9 mouse cellular contexts compared by ENCODE assay signal in genomic region chr6:64683974-64684373, GRCm38 (mm10). TPM values are rescaled to one million over a fixed set of nuclear protein-coding genes. Genes with fewer than 3 reads are reported as not detected.
A peak's percentile ranks its signal among the peaks of the same experiment; 100 is the strongest.
DNase-seq lines count a peak whose midpoint lies in the region; ATAC-seq lines count a peak whose summit lies in the region.
"Had no signal": no experiment of that assay in that cellular context is flagged by ENCODE, and none has a peak within 500 bp of the region (broad histone marks: within the 10 kb centered on the region; RNA-seq: fewer than 3 reads in every experiment).

No protein-coding gene starts in this region.

- no peak overlapping the region for H3K4me3 ChIP-seq in hindbrain, embryonic 10.5 days
- H3K4me3 ChIP-seq: heart, embryonic 13.5 days had no signal

- H3K4me1 ChIP-seq in hindbrain, embryonic 10.5 days (replicated peaks): peaks cover 13% of the 10 kb centered on the region

- DNase-seq in cerebellum, adult 18-20 months: peak; percentile 28 to 31
- peak; percentile 50 for DNase-seq in A20 (ENCODE audit: low read depth, low spot score)
- DNase-seq in cerebellum, postnatal 25 days: peak; percentile 40 to 69
- peak; percentile 65 for DNase-seq in hindbrain, embryonic 10.5 days (ENCODE audit: low spot score)
- DNase-seq in left cerebral cortex, postnatal 36 days (ENCODE audit: low spot score in 2 of 2): peak; percentile 24 to 34
- peak; percentile 52 for DNase-seq in neural tube, embryonic 10.5 days (ENCODE audit: extremely low spot score, low spot score)
- DNase-seq in spleen, postnatal 36 days (ENCODE audit: low spot score in 2 of 2): no peak

- ATAC-seq in cerebellum, adult (ENCODE audit: insufficient number of reproducible peaks, low FRiP score, low TSS enrichment): no peak

- no peaks in the 10 kb centered on the region for H3K36me3 ChIP-seq in hindbrain, embryonic 10.5 days
- H3K36me3 ChIP-seq: heart, embryonic 13.5 days had no signal

- no peaks in the 10 kb centered on the region for H3K9me3 ChIP-seq in hindbrain, embryonic 10.5 days
- H3K9me3 ChIP-seq: heart, embryonic 13.5 days had no signal

- intact Hi-C loops in left cerebral cortex, postnatal 36 days (cut with DNase I): loop anchor here (2.0 kb wide), 1 partner anchor 305 kb away; no protein-coding TSS in a partner anchor

- H3K27ac ChIP-seq in hindbrain, embryonic 10.5 days: no peak overlapping the region
- H3K27ac ChIP-seq: heart, embryonic 13.5 days had no signal

- H3K27me3 ChIP-seq in hindbrain, embryonic 10.5 days (ENCODE audit: insufficient read depth, poor library complexity, severe bottlenecking): peaks cover 35% of the 10 kb centered on the region

- 34% methylated on average over 9 of the region's 9 CpGs for WGBS in hindbrain, embryonic 10.5 days

RNA-seq across cellular contexts. Expression of gene Atoh1, which starts 45.0 kb away (rescaled TPM):
- polyA plus RNA-seq in hindbrain, embryonic 10.5 days (2016; fragmentation: Nextera tagmentation; extraction: Ambion mirVana): 32.9 and 34.7 TPM in 2 replicates
- total RNA-seq in left cerebral cortex, postnatal 36 days (2021): not detected
- polyA plus RNA-seq: heart, embryonic 13.5 days had no signal

Comparison
In these comparisons a context has a peak if more than half of its experiments do, and no peak if none do; other contexts are left out.
1. DNase-seq: peak in cerebellum, adult 18-20 months (2 of 2), A20 (single experiment), cerebellum, postnatal 25 days (2 of 2), hindbrain, embryonic 10.5 days (single experiment), left cerebral cortex, postnatal 36 days (2 of 2) and neural tube, embryonic 10.5 days (single experiment); none in spleen, postnatal 36 days (0 of 2).